Mouse (Mus musculus): Measurements from ENCODE around the gene Zfp784. TPM values are rescaled to one million over a fixed set of nuclear protein-coding genes. Genes with fewer than 3 reads are reported as not detected.

Gene Zfp784
- total RNA-seq, 2 experiments from 2014 or later: 5.3 to 7.0 TPM

DNA sequence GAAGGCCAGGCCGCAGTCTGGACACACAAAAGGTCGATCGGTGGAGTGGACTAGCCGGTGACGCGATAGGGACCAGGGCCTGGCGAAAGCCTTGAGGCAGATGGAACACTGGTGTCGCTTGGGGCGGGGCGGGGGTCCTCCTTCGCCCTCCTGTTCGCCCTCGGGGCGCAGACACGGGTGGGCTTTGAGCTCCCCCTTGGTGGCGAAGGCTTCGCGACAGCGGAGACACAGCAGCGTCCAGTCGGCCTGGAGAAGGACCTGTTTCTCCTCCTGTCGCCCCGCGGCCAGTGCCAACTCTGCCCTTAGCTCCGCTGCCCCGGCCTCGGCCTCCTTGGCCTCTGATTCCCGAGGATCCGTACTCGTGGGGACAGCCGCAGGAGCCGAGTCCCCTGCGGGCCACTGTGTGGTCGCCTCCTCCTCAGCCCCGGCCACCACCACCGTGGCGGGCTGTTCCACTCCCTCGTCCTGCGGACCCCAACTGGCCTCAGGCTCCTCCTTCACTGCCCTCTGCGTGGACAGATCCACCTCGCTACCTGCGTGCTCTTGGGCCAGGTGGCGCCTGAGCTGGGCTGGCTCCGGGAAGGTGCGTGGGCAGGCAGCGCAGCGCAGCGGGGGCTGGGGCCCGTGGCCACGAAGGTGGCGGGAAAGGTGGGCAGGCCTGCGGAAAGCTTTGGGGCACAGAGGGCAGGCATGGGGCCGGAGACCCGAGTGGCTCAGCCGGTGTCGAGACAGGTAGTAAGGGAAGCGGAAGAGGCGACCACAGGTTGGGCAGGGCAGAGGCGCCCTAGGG, 44.1 kb downstream of the Zfp784 start:
- DNase-seq (ENCODE audit: low spot score in 2 of 2): no peak

DNA sequence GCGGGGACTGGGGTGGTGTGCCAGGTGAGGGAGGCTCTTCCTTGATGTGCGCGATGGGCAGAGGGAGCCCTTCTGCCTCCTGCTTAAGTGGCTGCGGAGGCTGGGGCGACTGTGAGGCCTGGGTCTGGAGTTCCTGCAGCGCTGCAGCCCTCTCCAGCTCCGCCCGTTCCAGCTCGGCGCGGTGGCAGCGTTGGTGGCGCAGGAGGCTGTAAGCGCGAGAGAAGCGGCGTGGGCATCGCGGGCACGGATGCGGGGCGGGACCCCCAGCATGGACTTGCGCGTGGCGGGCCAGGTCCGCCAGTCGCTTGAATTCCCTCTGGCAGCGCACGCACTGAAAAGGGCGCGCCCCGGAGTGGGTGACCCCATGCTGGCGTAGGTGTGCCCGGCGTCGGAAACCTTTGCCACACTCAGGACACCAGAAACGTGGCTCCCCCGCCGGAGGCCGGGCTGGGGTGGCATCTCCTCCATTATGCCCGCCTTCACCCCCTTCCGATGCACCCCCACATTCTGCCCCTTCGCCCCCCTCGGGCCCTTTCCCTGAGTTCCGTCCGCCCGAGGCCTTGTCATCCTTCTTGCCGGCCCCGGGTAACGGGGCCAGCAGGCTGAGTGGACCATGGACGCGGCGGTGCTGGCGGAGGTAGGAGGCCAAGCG, 44.8 kb downstream of the Zfp784 start:
- no peak for DNase-seq (ENCODE audit: low spot score in 2 of 2)

DNA sequence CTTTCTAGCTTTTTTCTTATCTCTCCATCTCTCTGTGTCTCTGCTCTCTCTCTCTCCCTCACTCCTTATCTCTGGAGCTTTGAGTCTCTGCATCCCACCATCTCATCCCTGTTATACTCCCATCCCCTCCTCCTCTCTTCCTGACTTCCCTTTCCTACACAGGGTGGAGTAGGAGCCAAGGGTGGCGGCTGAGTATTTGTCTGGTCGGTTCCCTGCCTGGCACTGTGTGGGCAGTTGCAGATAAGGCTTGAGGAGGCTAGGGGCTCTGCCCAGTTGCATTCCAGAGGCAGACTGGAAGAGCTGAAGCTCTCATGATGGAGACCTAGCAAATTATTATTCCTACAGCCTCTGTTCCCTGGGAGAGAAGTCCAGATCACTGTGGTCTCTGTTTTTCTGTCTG, 50.0 kb downstream of the Zfp784 start:
- DNase-seq (ENCODE audit: low spot score in 2 of 2): no peak

Other genes with a start within 250 kb of the Zfp784 start
- gene Tmem238, start 248.8 kb downstream of the Zfp784 start, total RNA-seq (2021): 1 to 10 TPM; 2.4 to 2.6 TPM
- 100 to 1,000 TPM; 498 to 526 TPM for gene Rpl28, start 245.6 kb downstream of the Zfp784 start, total RNA-seq (2021)
- 100 to 1,000 TPM; 103 to 123 TPM for gene Ube2s, start 225.9 kb downstream of the Zfp784 start, total RNA-seq (2021)
- gene Shisa7, start 193.8 kb downstream of the Zfp784 start, total RNA-seq (2021): 100 to 1,000 TPM; 134 to 137 TPM
- gene Isoc2b, start 168.2 kb downstream of the Zfp784 start, total RNA-seq (2021): 1 to 10 TPM; 3.2 to 5.5 TPM
- 1 to 10 TPM; 8.9 to 9.8 TPM for gene Isoc2a, start 161.3 kb downstream of the Zfp784 start, total RNA-seq (2021)
- under 1 TPM; 0.41 to 0.44 TPM for gene Gm36210, start 131.9 kb downstream of the Zfp784 start, total RNA-seq (2021)
- gene Zfp628, start 123.2 kb downstream of the Zfp784 start, total RNA-seq (2021): 10 to 100 TPM; 11.5 to 14.6 TPM
- gene Nat14, start 116.4 kb downstream of the Zfp784 start, total RNA-seq (2021): 10 to 100 TPM; 67.8 to 76.2 TPM
- gene Ssc5d, start 112.7 kb downstream of the Zfp784 start, total RNA-seq (2021): 1 to 10 TPM; 2.7 to 2.8 TPM
- gene Sbk2, start 74.0 kb downstream of the Zfp784 start, total RNA-seq (2021): not detected
- under 1 TPM; 0.44 to 0.67 TPM for gene Sbk3, start 67.3 kb downstream of the Zfp784 start, total RNA-seq (2021)
- 10 to 100 TPM; 36.9 to 39.0 TPM for gene Zfp579, start 42.3 kb downstream of the Zfp784 start, total RNA-seq (2021)
- 1 to 10 TPM; 5.7 to 6.4 TPM for gene Zfp524, start 24.0 kb downstream of the Zfp784 start, total RNA-seq (2021)
- gene Fiz1, start 23.7 kb downstream of the Zfp784 start, total RNA-seq (2021): 10 to 100 TPM; 21.4 to 27.7 TPM
- not detected for gene Gm44973, start 22.9 kb downstream of the Zfp784 start, total RNA-seq (2021)
- 10 to 100 TPM; 34.6 to 35.8 TPM for gene Zfp865, start 18.1 kb downstream of the Zfp784 start, total RNA-seq (2021)
- 10 to 100 TPM; 65.6 to 67.2 TPM for gene Ccdc106, start 17.9 kb downstream of the Zfp784 start, total RNA-seq (2021)
- gene 4632433K11Rik, start 4.3 kb downstream of the Zfp784 start, total RNA-seq (2021): not detected
- 10 to 100 TPM; 57.8 to 63.2 TPM for gene Zfp580, start 13.1 kb upstream of the Zfp784 start, total RNA-seq (2021)
- gene U2af2, start 23.7 kb upstream of the Zfp784 start, total RNA-seq (2021): 100 to 1,000 TPM; 163 to 176 TPM
- 100 to 1,000 TPM; 479 to 480 TPM for gene Epn1, start 41.8 kb upstream of the Zfp784 start, total RNA-seq (2021)
- not detected for gene Rfpl4, start 78.5 kb upstream of the Zfp784 start, total RNA-seq (2021)
- gene Rasl2-9, start 87.5 kb upstream of the Zfp784 start, total RNA-seq (2021): not detected
- gene Vmn1r55, start 111.2 kb upstream of the Zfp784 start, total RNA-seq (2021): not detected
- not detected for gene Vmn1r56, start 158.3 kb upstream of the Zfp784 start, total RNA-seq (2021)
- not detected for gene Vmn1r57, start 180.0 kb upstream of the Zfp784 start, total RNA-seq (2021)